Mouse (Mus musculus) embryonic facial prominence, embryonic 15.5 days (tissue): ENCODE data around the gene Hexim1. TPM values are rescaled to one million over a fixed set of nuclear protein-coding genes. Genes with fewer than 3 reads are reported as not detected.
A peak's percentile ranks its signal among the peaks of the same experiment; 100 is the strongest.

Experiments used
- ATAC-seq: fragments of 200-750 bp; cut with Nextera tagmentation; 2 replicates; pipeline ENCODE4 v1.8.0; 2017; ENCODE audit warnings: low read depth, moderate TSS enrichment; ENCODE audit not compliant: insufficient number of reproducible peaks, low FRiP score, low TSS enrichment
- H3K27ac ChIP-seq: fragments of 300-500 bp; sonication (generic); replicated peaks from 2 replicates; pipeline ENCODE4 v1.5.1; 2015; ENCODE audit warnings: mild to moderate bottlenecking, inconsistent platforms
- H3K27me3 ChIP-seq: fragments of 300-500 bp; sonication (generic); 2 replicates; pipeline ENCODE4 v1.6.1; 2015; ENCODE audit warnings: inconsistent platforms
- H3K36me3 ChIP-seq: fragments of 300-500 bp; sonication (generic); 2 replicates; pipeline ENCODE4 v1.6.1; 2015; ENCODE audit warnings: mild to moderate bottlenecking, inconsistent platforms
- H3K4me1 ChIP-seq: fragments of 300-500 bp; sonication (generic); 2 replicates; pipeline ENCODE4 v1.6.1; 2015; ENCODE audit warnings: inconsistent platforms
- H3K4me2 ChIP-seq: fragments of 300-500 bp; sonication (generic); replicated peaks from 2 replicates; pipeline ENCODE4 v1.6.1; 2015; ENCODE audit warnings: mild to moderate bottlenecking, inconsistent platforms
- H3K4me3 ChIP-seq: fragments of 300-500 bp; sonication (generic); replicated peaks from 2 replicates; pipeline ENCODE4 v1.5.1; 2015; ENCODE audit warnings: mild to moderate bottlenecking, inconsistent platforms
- H3K9ac ChIP-seq: fragments of 300-500 bp; sonication (generic); 2 replicates; pipeline ENCODE4 v1.6.1; 2015; ENCODE audit warnings: inconsistent platforms
- H3K9me3 ChIP-seq: fragments of 300-500 bp; sonication (generic); replicated peaks from 2 replicates; pipeline ENCODE4 v1.6.1; 2016; ENCODE audit warnings: inconsistent platforms
- WGBS: fragments of 180-500 bp; shearing (Covaris S2); methylation state at CpG from one replicate; pipeline ENCODE4 v1.1.7; 2015; 5-methylcytosine and 5-hydroxymethylcytosine counted together
- polyA plus RNA-seq: library from polyadenylated mRNA; unstranded; fragments of >200 nt; fragmentation: Nextera tagmentation; extraction: Ambion mirVana; gene quantifications from 2 replicates; pipeline ENCODE4 v1.2.1, GENCODE M21; 2015

Gene Hexim1
- polyA plus RNA-seq, 1 experiment from 2014 or later, result 5.9 TPM

- Histone ChIP-seq H3K4me3 (no peak overlapping the region), H3K4me1 (peaks cover 56% of the 10 kb centered on the region), H3K27me3 (peaks cover 13% of the 10 kb centered on the region), H3K27ac (no peak overlapping the region), H3K4me2 (no peak overlapping the region), H3K9ac (no peak overlapping the region), H3K9me3 (no peaks in the 10 kb centered on the region), H3K36me3 (no peaks in the 10 kb centered on the region)
- 36% methylated on average over 12 of the region's 12 CpGs for WGBS
- ATAC-seq, result no peak
Measured at GRCm38 (mm10) chr11:103099352-103099940, 16.6 kb upstream of the Hexim1 start.

- H3K27ac ChIP-seq, result no peak overlapping the region
- H3K4me1 ChIP-seq, result peaks cover 52% of the 10 kb centered on the region
- H3K4me3 ChIP-seq, result peak overlapping the region; percentile 61; the same call in 1 of the 2 replicates
- ATAC-seq, result no peak
- H3K27me3 ChIP-seq, result peaks cover 13% of the 10 kb centered on the region
- no peak overlapping the region for H3K4me2 ChIP-seq
- no peaks in the 10 kb centered on the region for H3K9me3 ChIP-seq
- H3K36me3 ChIP-seq, result no peaks in the 10 kb centered on the region
- 73% methylated on average over 8 of the region's 8 CpGs for WGBS
- H3K9ac ChIP-seq, result no peak overlapping the region
Measured at GRCm38 (mm10) chr11:103100361-103100760, 15.7 kb upstream of the Hexim1 start.

- no peaks in the 10 kb centered on the region for H3K36me3 ChIP-seq
- 0% methylated on average over 34 of the region's 34 CpGs for WGBS
- H3K4me3 ChIP-seq, result peak within 1 kb of the TSS; percentile 61
- no peaks in the 10 kb centered on the region for H3K9me3 ChIP-seq
- peaks cover 13% of the 10 kb centered on the region for H3K27me3 ChIP-seq
- H3K4me2 ChIP-seq, result peak within 1 kb of the TSS; percentile 92
- peaks cover 52% of the 10 kb centered on the region for H3K4me1 ChIP-seq
- ATAC-seq, result peak; percentile 25; the same call in 1 of the 2 replicates
- peak within 1 kb of the TSS; percentile 39 for H3K9ac ChIP-seq
- H3K27ac ChIP-seq, result no peak within 1 kb of the TSS; the same call in 1 of the 2 replicates
Measured at GRCm38 (mm10) chr11:103101481-103101865, 14.6 kb upstream of the Hexim1 start, which contains the start of the genes Plcd3 and Acbd4. Plcd3 (minus strand) TSS chr11:103101658. Acbd4 (plus strand) TSS chr11:103101682.

GRCm38 (mm10) chr11:103101866-103102501 lies 14.0 kb upstream of the Hexim1 start:
- Histone ChIP-seq H3K9me3 (no peaks in the 10 kb centered on the region), H3K4me3 (peak overlapping the region; percentile 61), H3K36me3 (no peaks in the 10 kb centered on the region), H3K27ac (no peak overlapping the region; the same call in 1 of the 2 replicates), H3K9ac (peak overlapping the region; percentile 39; the same call in 1 of the 2 replicates), H3K4me1 (peaks cover 47% of the 10 kb centered on the region), H3K4me2 (peak overlapping the region; percentile 92), H3K27me3 (peaks cover 13% of the 10 kb centered on the region)
- WGBS, result 2% methylated on average over 30 of the region's 30 CpGs
- no peak for ATAC-seq

- H3K9me3 ChIP-seq, result no peaks in the 10 kb centered on the region
- H3K4me3 ChIP-seq, result peak overlapping the region; percentile 61
- peak overlapping the region; percentile 92 for H3K4me2 ChIP-seq
- no peaks in the 10 kb centered on the region for H3K36me3 ChIP-seq
- under 1% methylated on average over 35 of the region's 35 CpGs for WGBS
- no peak overlapping the region; the same call in 1 of the 2 replicates for H3K9ac ChIP-seq
- 0 out of 2 replicates have a peak overlapping the region, but pooled peaks have one; percentile 22 for H3K27ac ChIP-seq
- peaks cover 13% of the 10 kb centered on the region for H3K27me3 ChIP-seq
- peaks cover 38% of the 10 kb centered on the region for H3K4me1 ChIP-seq
- peak; percentile 89 for ATAC-seq
Measured at GRCm38 (mm10) chr11:103102725-103103349, 13.2 kb upstream of the Hexim1 start.

- ATAC-seq, result no peak
- H3K9ac ChIP-seq, result no peak overlapping the region
- H3K36me3 ChIP-seq, result no peaks in the 10 kb centered on the region
- peaks cover 13% of the 10 kb centered on the region for H3K27me3 ChIP-seq
- H3K27ac ChIP-seq, result no peak overlapping the region
- H3K4me1 ChIP-seq, result peaks cover 38% of the 10 kb centered on the region
- no peaks in the 10 kb centered on the region for H3K9me3 ChIP-seq
- 56% methylated on average over 8 of the region's 8 CpGs for WGBS
- peak overlapping the region; percentile 61 for H3K4me3 ChIP-seq
- peak overlapping the region; percentile 92 for H3K4me2 ChIP-seq
Measured at GRCm38 (mm10) chr11:103103621-103104020, 12.4 kb upstream of the Hexim1 start.

GRCm38 (mm10) chr11:103104469-103104868 lies 11.6 kb upstream of the Hexim1 start:
- Histone ChIP-seq H3K36me3 (no peaks in the 10 kb centered on the region), H3K9me3 (no peaks in the 10 kb centered on the region), H3K27me3 (peaks cover 11% of the 10 kb centered on the region), H3K4me1 (peaks cover 32% of the 10 kb centered on the region), H3K9ac (no peak overlapping the region), H3K4me3 (no peak overlapping the region), H3K4me2 (0 out of 2 replicates have a peak overlapping the region, but pooled peaks have one; percentile 92), H3K27ac (no peak overlapping the region)
- no peak for ATAC-seq
- WGBS, result 70% methylated on average over 7 of the region's 7 CpGs

- H3K36me3 ChIP-seq, result no peaks in the 10 kb centered on the region
- no peak for ATAC-seq
- H3K27me3 ChIP-seq, result peaks cover 8% of the 10 kb centered on the region
- H3K4me1 ChIP-seq, result peaks cover 31% of the 10 kb centered on the region
- no peaks in the 10 kb centered on the region for H3K9me3 ChIP-seq
- no peak overlapping the region for H3K27ac ChIP-seq
- H3K9ac ChIP-seq, result no peak overlapping the region
- H3K4me3 ChIP-seq, result no peak overlapping the region
- 35% methylated on average over 14 of the region's 14 CpGs for WGBS
- H3K4me2 ChIP-seq, result no peak overlapping the region
Measured at GRCm38 (mm10) chr11:103105180-103105725, 10.8 kb upstream of the Hexim1 start.

GRCm38 (mm10) chr11:103105810-103106209 lies 10.2 kb upstream of the Hexim1 start:
- H3K4me3 ChIP-seq, result no peak overlapping the region
- WGBS, result 81% methylated on average over 6 of the region's 6 CpGs
- H3K4me1 ChIP-seq, result peaks cover 28% of the 10 kb centered on the region
- no peaks in the 10 kb centered on the region for H3K9me3 ChIP-seq
- H3K36me3 ChIP-seq, result no peaks in the 10 kb centered on the region
- H3K9ac ChIP-seq, result no peak overlapping the region
- no peak for ATAC-seq
- H3K27me3 ChIP-seq, result peaks cover 4% of the 10 kb centered on the region; the same call in 1 of the 2 replicates
- no peak overlapping the region for H3K27ac ChIP-seq
- H3K4me2 ChIP-seq, result no peak overlapping the region

- no peak overlapping the region for H3K4me3 ChIP-seq
- H3K36me3 ChIP-seq, result no peaks in the 10 kb centered on the region
- no peaks in the 10 kb centered on the region for H3K27me3 ChIP-seq
- H3K9ac ChIP-seq, result no peak overlapping the region
- no peak overlapping the region for H3K27ac ChIP-seq
- no peaks in the 10 kb centered on the region for H3K9me3 ChIP-seq
- ATAC-seq, result no peak
- H3K4me1 ChIP-seq, result peaks cover 26% of the 10 kb centered on the region
- H3K4me2 ChIP-seq, result no peak overlapping the region
- WGBS, result 64% methylated on average over 4 of the region's 4 CpGs
Measured at GRCm38 (mm10) chr11:103106386-103106785, 9.6 kb upstream of the Hexim1 start.

GRCm38 (mm10) chr11:103111301-103111700 lies 4.7 kb upstream of the Hexim1 start:
- no peak for ATAC-seq
- peaks cover 36% of the 10 kb centered on the region for H3K4me1 ChIP-seq
- H3K4me3 ChIP-seq, result peak overlapping the region; percentile 46
- H3K27me3 ChIP-seq, result no peaks in the 10 kb centered on the region
- 17% methylated on average over 10 of the region's 10 CpGs for whole genome bisulfite sequencing
- H3K27ac ChIP-seq, result peak overlapping the region; percentile 90
- no peaks in the 10 kb centered on the region for H3K36me3 ChIP-seq
- peak overlapping the region; percentile 74 for H3K4me2 ChIP-seq
- H3K9ac ChIP-seq, result peak overlapping the region; percentile 26; the same call in 1 of the 2 replicates
- H3K9me3 ChIP-seq, result no peaks in the 10 kb centered on the region
